Mouse (Mus musculus) hindbrain, postnatal 0 days (tissue): ENCODE data around the gene Cygb. TPM values are rescaled to one million over a fixed set of nuclear protein-coding genes. Genes with fewer than 3 reads are reported as not detected.

ENCODE experiments used
- ATAC-seq: fragments of 200-750 bp; cut with Nextera tagmentation; 2 replicates; pipeline ENCODE4 v1.8.0; 2017; ENCODE audit warnings: mild to moderate bottlenecking, moderate TSS enrichment, moderate library complexity
- DNase-seq: peaks from one replicate; pipeline ENCODE4 v3.0.0-alpha.2; 2015; ENCODE audit warnings: low spot score
- H3K27ac ChIP-seq: fragments of 300-500 bp; sonication (generic); 2 replicates; pipeline ENCODE4 v1.5.1; 2014; ENCODE audit warnings: mild to moderate bottlenecking
- H3K27me3 ChIP-seq: fragments of 300-500 bp; sonication (generic); 2 replicates; pipeline ENCODE4 v1.6.1; 2014; ENCODE audit warnings: low read length, mixed read lengths; ENCODE audit not compliant: insufficient read depth
- H3K36me3 ChIP-seq: fragments of 300-500 bp; sonication (generic); 2 replicates; pipeline ENCODE4 v1.6.1; 2014; ENCODE audit warnings: low read length, mixed read lengths; ENCODE audit not compliant: insufficient read depth
- H3K4me1 ChIP-seq: fragments of 300-500 bp; sonication (generic); 2 replicates; pipeline ENCODE4 v1.6.1; 2014; ENCODE audit warnings: antibody characterized with exemption, low read length, mixed read lengths; ENCODE audit not compliant: insufficient read depth
- H3K4me2 ChIP-seq: fragments of 300-500 bp; sonication (generic); 2 replicates; pipeline ENCODE4 v1.6.1; 2014; ENCODE audit warnings: low read depth, mild to moderate bottlenecking, low read length, moderate library complexity, mixed read lengths
- H3K4me3 ChIP-seq: fragments of 300-500 bp; sonication (generic); 2 replicates; pipeline ENCODE4 v1.5.1; 2014; ENCODE audit warnings: low read length
- H3K9ac ChIP-seq: fragments of 300-500 bp; sonication (generic); replicated peaks from 2 replicates; pipeline ENCODE4 v1.6.1; 2014; ENCODE audit warnings: mild to moderate bottlenecking, low read length, moderate library complexity, mixed read lengths
- H3K9me3 ChIP-seq: fragments of 300-500 bp; sonication (generic); 2 replicates; pipeline ENCODE4 v1.6.1; 2016; ENCODE audit warnings: low read length, mixed read lengths
- CTCF ChIP-seq: IDR thresholded peaks from 2 replicates; pipeline ENCODE4 v1.5.1; 2016; ENCODE audit warnings: antibody characterized with exemption, control low read depth, low read depth
- WGBS: fragments of 180-500 bp; shearing (Covaris S2); extraction: QIAGEN DNeasy Blood & Tissue Kit; methylation state at CpG from one replicate; pipeline ENCODE4 v1.1.7; 2014; 5-methylcytosine and 5-hydroxymethylcytosine counted together
- polyA plus RNA-seq: library from polyadenylated mRNA; unstranded; fragments of >200 nt; fragmentation: Nextera tagmentation; extraction: Ambion mirVana; gene quantifications from 2 replicates; pipeline ENCODE4 v1.2.1, GENCODE M21; 2015
- total RNA-seq: library from RNA; depleted of rRNA; stranded (reverse); fragments of >200 nt; gene quantifications from 2 replicates; pipeline ENCODE4 v1.2.3, GENCODE M21; 2014

Gene Cygb
- total and polyA plus RNA-seq, 2 experiments from 2014 or later: 48.1 to 54.7 TPM

GRCm38 (mm10) chr11:116646136-116646535 is 8.0 kb downstream of the Cygb start:
- DNase-seq: no peak
- H3K27ac ChIP-seq: no peak overlapping the region
- H3K4me2 ChIP-seq: no peak overlapping the region
- H3K9ac ChIP-seq: no peak overlapping the region
- no peak overlapping the region for H3K4me3 ChIP-seq
- no peak for TF ChIP-seq CTCF
- no peaks in the 10 kb centered on the region for H3K9me3 ChIP-seq
- 77% methylated on average over 11 of the region's 11 CpGs for WGBS
- no peaks in the 10 kb centered on the region for H3K27me3 ChIP-seq
- ATAC-seq: no peak
- no peaks in the 10 kb centered on the region for H3K4me1 ChIP-seq
- H3K36me3 ChIP-seq: no peaks in the 10 kb centered on the region; the same call in 1 of the 2 replicates

- no peak for TF ChIP-seq CTCF
- Histone ChIP-seq H3K9ac (no peak overlapping the region), H3K9me3 (no peaks in the 10 kb centered on the region), H3K4me3 (no peak overlapping the region), H3K27ac (no peak overlapping the region), H3K4me1 (no peaks in the 10 kb centered on the region), H3K27me3 (no peaks in the 10 kb centered on the region), H3K4me2 (no peak overlapping the region), H3K36me3 (no peaks in the 10 kb centered on the region; the same call in 1 of the 2 replicates)
- 67% methylated on average over 8 of the region's 8 CpGs for WGBS
- ATAC-seq (no peak), DNase-seq (no peak)
Measured at GRCm38 (mm10) chr11:116645446-116646110, 8.5 kb downstream of the Cygb start.

GRCm38 (mm10) chr11:116644225-116645112 is 9.6 kb downstream of the Cygb start:
- no peaks in the 10 kb centered on the region for H3K9me3 ChIP-seq
- 43% methylated on average over 21 of the region's 21 CpGs for WGBS
- H3K4me3 ChIP-seq: no peak overlapping the region
- 0 out of 2 replicates have a peak overlapping the region, but pooled peaks have one; percentile 26 for H3K9ac ChIP-seq
- DNase-seq: no peak
- no peak for ATAC-seq
- H3K27me3 ChIP-seq: no peaks in the 10 kb centered on the region
- H3K36me3 ChIP-seq: no peaks in the 10 kb centered on the region
- TF ChIP-seq CTCF: no peak
- H3K4me2 ChIP-seq: no peak overlapping the region
- H3K4me1 ChIP-seq: no peaks in the 10 kb centered on the region
- H3K27ac ChIP-seq: peak overlapping the region; percentile 59

GRCm38 (mm10) chr11:116643579-116644224 is 10.4 kb downstream of the Cygb start:
- ATAC-seq: peak; percentile 45
- no peaks in the 10 kb centered on the region for H3K27me3 ChIP-seq
- H3K4me1 ChIP-seq: no peaks in the 10 kb centered on the region
- H3K9ac ChIP-seq: 0 out of 2 replicates have a peak overlapping the region, but pooled peaks have one; percentile 26
- H3K4me3 ChIP-seq: no peak overlapping the region
- no peaks in the 10 kb centered on the region for H3K36me3 ChIP-seq
- H3K9me3 ChIP-seq: no peaks in the 10 kb centered on the region
- WGBS: 6% methylated on average over 19 of the region's 19 CpGs
- peak overlapping the region; percentile 32 for H3K4me2 ChIP-seq
- H3K27ac ChIP-seq: peak overlapping the region; percentile 59
- no peak for DNase-seq
- TF ChIP-seq CTCF: no peak

- 37% methylated on average over 14 of the region's 14 CpGs for WGBS
- peak; percentile 99 for TF ChIP-seq CTCF
- Histone ChIP-seq H3K9ac (no peak overlapping the region), H3K27ac (no peak overlapping the region), H3K4me2 (peak overlapping the region; percentile 32), H3K4me1 (no peaks in the 10 kb centered on the region), H3K4me3 (no peak overlapping the region), H3K9me3 (no peaks in the 10 kb centered on the region), H3K27me3 (no peaks in the 10 kb centered on the region), H3K36me3 (no peaks in the 10 kb centered on the region)
- peak; percentile 76 for ATAC-seq
- peak; percentile 90 for DNase-seq
Measured at GRCm38 (mm10) chr11:116642681-116643578, 11.2 kb downstream of the Cygb start.

GRCm38 (mm10) chr11:116641731-116642130 is 12.4 kb downstream of the Cygb start:
- H3K4me1 ChIP-seq: no peaks in the 10 kb centered on the region
- H3K9ac ChIP-seq: no peak overlapping the region
- H3K4me3 ChIP-seq: no peak overlapping the region
- H3K27ac ChIP-seq: no peak overlapping the region
- WGBS: 63% methylated on average over 3 of the region's 3 CpGs
- ATAC-seq (no peak), DNase-seq (no peak)
- TF ChIP-seq CTCF: no peak
- no peaks in the 10 kb centered on the region for H3K36me3 ChIP-seq
- no peak overlapping the region for H3K4me2 ChIP-seq
- H3K9me3 ChIP-seq: no peaks in the 10 kb centered on the region
- no peaks in the 10 kb centered on the region for H3K27me3 ChIP-seq
